Comparison of ENCODE assay signal across 35 mouse cellular contexts in the genomic region with DNA sequence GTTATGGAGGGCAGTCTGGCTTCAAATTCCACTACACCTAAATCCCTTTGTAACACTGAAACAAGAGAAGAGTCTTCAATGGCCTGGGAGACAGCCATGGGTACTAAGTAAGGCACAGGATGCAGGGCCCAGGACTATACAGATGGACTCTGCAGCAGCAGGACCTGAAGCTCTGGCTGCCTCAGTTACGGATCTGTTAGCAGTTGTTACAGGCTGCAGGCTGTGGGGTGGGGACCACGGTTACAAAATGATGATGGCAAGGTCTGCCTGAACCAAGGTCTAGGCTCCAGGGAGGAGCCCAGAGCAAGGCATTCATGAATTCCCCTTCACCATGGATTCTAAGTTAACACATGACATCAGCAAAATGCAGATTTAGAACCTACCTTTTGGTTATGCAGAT. TPM values are rescaled to one million over a fixed set of nuclear protein-coding genes. Genes with fewer than 3 reads are reported as not detected.
"Had no signal": no experiment of that assay in that cellular context is flagged by ENCODE, and none has a peak within 500 bp of the region (broad histone marks: within the 10 kb centered on the region; RNA-seq: fewer than 3 reads in every experiment).

No protein-coding gene starts in this region.

- H3K4me3 ChIP-seq: heart, embryonic 10.5 days; heart, embryonic 12.5 days; hindbrain, embryonic 10.5 days; hindbrain, embryonic 12.5 days; hindbrain, embryonic 13.5 days; hindbrain, embryonic 15.5 days; intestine, embryonic 15.5 days; kidney, embryonic 15.5 days; layer of hippocampus, adult 2 months; left cerebral cortex, adult 2 months had no signal

- H3K9me3 ChIP-seq: heart, embryonic 10.5 days; heart, embryonic 12.5 days; heart, embryonic 13.5 days; heart, embryonic 15.5 days; hindbrain, embryonic 10.5 days; hindbrain, embryonic 12.5 days; hindbrain, embryonic 13.5 days; hindbrain, embryonic 15.5 days; intestine, embryonic 15.5 days; kidney, embryonic 15.5 days had no signal

- H3K36me3 ChIP-seq: heart, embryonic 10.5 days; heart, embryonic 12.5 days; heart, embryonic 13.5 days; heart, embryonic 15.5 days; hindbrain, embryonic 10.5 days; hindbrain, embryonic 12.5 days; hindbrain, embryonic 13.5 days; hindbrain, embryonic 15.5 days; intestine, embryonic 15.5 days; kidney, embryonic 15.5 days had no signal

- H3K27me3 ChIP-seq: heart, embryonic 12.5 days; heart, embryonic 13.5 days; heart, embryonic 15.5 days; hindbrain, embryonic 12.5 days; hindbrain, embryonic 13.5 days; hindbrain, embryonic 15.5 days; intestine, embryonic 15.5 days had no signal

- H3K9ac ChIP-seq: heart, embryonic 12.5 days; heart, embryonic 13.5 days; heart, embryonic 15.5 days; hindbrain, embryonic 12.5 days; hindbrain, embryonic 13.5 days; hindbrain, embryonic 14.5 days; hindbrain, embryonic 15.5 days; intestine, embryonic 15.5 days; kidney, embryonic 15.5 days had no signal

- DNase-seq: heart, postnatal 10 days; heart, postnatal 14 days; heart, postnatal 36 days; heart, postnatal 4 days; kidney, adult 11 months; kidney, adult 18-20 months; kidney, adult 2 months; kidney, adult 8-10 months; kidney, adult 9 months; kidney, postnatal 10 days; kidney, postnatal 14 days; kidney, postnatal 25 days; kidney, postnatal 36 days; kidney, postnatal 4 days; layer of hippocampus, adult 9-11 months; layer of hippocampus, postnatal 36 days had no signal

- H3K4me1 ChIP-seq: intestine, embryonic 15.5 days had no signal

- H3K27ac ChIP-seq: heart, embryonic 10.5 days; heart, embryonic 13.5 days; heart, embryonic 15.5 days; hindbrain, embryonic 10.5 days; hindbrain, embryonic 12.5 days; hindbrain, embryonic 13.5 days; hindbrain, embryonic 14.5 days; hindbrain, embryonic 15.5 days; hindbrain, postnatal 0 days; intestine, embryonic 15.5 days; kidney, embryonic 15.5 days; kidney, postnatal 0 days; layer of hippocampus, adult 2 months; left cerebral cortex, adult 2 months had no signal

- ATAC-seq: hindbrain, embryonic 16.5 days; hindbrain, postnatal 0 days; inflammation-experienced regulatory T-cells, adult 6 months; intestine, embryonic 15.5 days; intestine, postnatal 0 days had no signal

- H3K4me2 ChIP-seq: hindbrain, embryonic 12.5 days; hindbrain, embryonic 13.5 days; hindbrain, embryonic 14.5 days; hindbrain, embryonic 15.5 days; intestine, embryonic 15.5 days; kidney, embryonic 15.5 days had no signal

RNA-seq across cellular contexts. Expression of a gene that starts 29.3 kb away (rescaled TPM):
- total RNA-seq: hematopoietic stem cell, adult 5-6 weeks had no signal
- polyA plus RNA-seq: inflammation-experienced regulatory T-cells, adult 6 months had no signal
